Mouse (Mus musculus) cortical plate, adult 2 months (tissue): ENCODE measurements around the gene Sema4d.

Experiments used
- CTCF ChIP-seq: fragments of 200-500 bp; IDR thresholded peaks from 2 replicates; pipeline ENCODE4 v1.5.1; 2011; ENCODE audit warnings: mild to moderate bottlenecking, control low read depth, low read length; ENCODE audit not compliant: insufficient read depth; ENCODE audit errors: extremely low read depth
- POLR2A ChIP-seq: fragments of 200-500 bp; IDR thresholded peaks from 2 replicates; pipeline ENCODE4 v1.6.1; 2011; ENCODE audit warnings: mild to moderate bottlenecking, low read length, control low read depth; ENCODE audit not compliant: insufficient read depth; ENCODE audit errors: extremely low read depth

- no peak for TF ChIP-seq CTCF
- TF ChIP-seq POLR2A = no peak
These were observed 30.4 kb upstream of the Sema4d start for GRCm38 (mm10) chr13:51823822-51824495.
